Mouse (Mus musculus) C2C12 (cell line): ENCODE measurements at regions not wholly inside any gene's neighbourhood (a gene's known extent, or its start where the extent isn't known, plus 50 kb on each side); places are given as distances from the start of the nearest gene placed in this dataset.

Experiments
- CEBPB ChIP-seq: IDR thresholded peaks from one replicate; pipeline ENCODE4 v1.6.1; 2011; ENCODE audit warnings: low read depth, mild to moderate bottlenecking, control low read depth, moderate library complexity
- CTCF ChIP-seq: IDR thresholded peaks from one replicate; pipeline ENCODE4 v1.5.1; 2011; ENCODE audit not compliant: control insufficient read depth, insufficient read depth, insufficient read length
- MAX ChIP-seq: IDR thresholded peaks from one replicate; pipeline ENCODE4 v1.6.1; 2011; ENCODE audit warnings: mild to moderate bottlenecking, control low read depth
- USF1 ChIP-seq: IDR thresholded peaks from one replicate; pipeline ENCODE4 v1.6.1; 2011; ENCODE audit warnings: low read depth, mild to moderate bottlenecking, control low read depth, moderate library complexity

DNA sequence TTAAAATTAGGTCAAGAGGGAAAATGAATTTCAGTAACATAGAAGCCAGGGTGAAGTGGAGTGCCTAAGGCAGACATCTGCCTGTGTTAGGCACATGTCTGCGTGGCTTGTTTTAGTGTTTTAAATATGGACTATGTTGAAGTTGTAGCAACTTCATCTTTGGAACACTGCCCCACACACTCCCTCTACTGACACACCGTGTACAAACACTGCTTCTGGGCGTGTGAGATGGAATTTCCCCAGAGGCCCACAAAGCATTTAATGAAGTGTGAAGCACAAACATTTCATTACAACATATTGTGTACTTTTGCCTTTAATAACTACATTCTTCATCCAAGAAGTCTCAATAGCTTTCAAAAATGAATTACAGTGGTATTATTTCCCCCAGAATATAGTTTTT is 114.0 kb upstream of the Ttc29 start:
- no peak for TF ChIP-seq CTCF
- TF ChIP-seq USF1, result no peak
- no peak for TF ChIP-seq CEBPB
- TF ChIP-seq MAX, result no peak
